8 mouse cellular contexts compared by ENCODE assay signal in the genomic region with DNA sequence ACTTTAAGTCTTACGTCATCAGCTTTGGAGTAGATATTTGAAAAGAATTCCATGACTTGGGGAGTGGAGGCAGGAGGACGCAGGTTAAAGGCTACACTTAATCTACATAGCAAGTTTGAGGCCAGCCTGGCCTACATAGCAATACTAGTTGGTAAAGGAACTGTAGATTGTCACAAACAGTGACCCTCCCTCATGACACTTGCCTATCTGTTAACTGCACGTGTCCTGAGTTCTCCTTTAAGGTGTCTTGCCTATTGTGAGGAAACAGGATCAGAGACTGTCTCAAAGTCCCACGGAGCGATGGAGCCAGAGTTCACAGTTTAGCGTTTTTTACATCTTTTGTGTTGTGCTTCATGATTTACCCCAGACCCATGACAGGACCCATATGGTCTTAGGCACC. TPM values are rescaled to one million over a fixed set of nuclear protein-coding genes. Genes with fewer than 3 reads are reported as not detected.
DNase-seq lines count a peak whose midpoint lies in the region; ATAC-seq and TF ChIP-seq lines count a peak whose summit lies in the region.

No protein-coding gene starts in this region.

- intact Hi-C loops in heart, postnatal 36 days (cut with DNase I): no loop called here

- no peaks in the 10 kb centered on the region for H3K9me3 ChIP-seq in heart, postnatal 0 days (replicated peaks; ENCODE audit: control insufficient read depth, low read length)
- H3K9me3 ChIP-seq in hindbrain, embryonic 16.5 days (ENCODE audit: control insufficient read depth, low read length): no peaks in the 10 kb centered on the region
- no peaks in the 10 kb centered on the region for H3K9me3 ChIP-seq in midbrain, embryonic 12.5 days

- ATAC-seq in heart, postnatal 0 days (ENCODE audit: insufficient read depth, low read depth): no peak
- no peak for ATAC-seq in hindbrain, embryonic 16.5 days
- no peak for ATAC-seq in midbrain, embryonic 12.5 days (ENCODE audit: low FRiP score, low read depth)

- H3K27me3 ChIP-seq in heart, postnatal 0 days (ENCODE audit: control insufficient read depth, insufficient read depth, low read length): no peaks in the 10 kb centered on the region
- no peaks in the 10 kb centered on the region for H3K27me3 ChIP-seq in hindbrain, embryonic 16.5 days (replicated peaks; ENCODE audit: control insufficient read depth, insufficient read depth, low read length)
- no peaks in the 10 kb centered on the region for H3K27me3 ChIP-seq in midbrain, embryonic 12.5 days

- no peak for TF ChIP-seq POLR2A in bone marrow macrophage, adult 2 months (IDR thresholded peaks at IDR 0.05; ENCODE audit: borderline replicate concordance, low read depth, low read length)

- no peak overlapping the region for H3K27ac ChIP-seq in heart, postnatal 0 days (ENCODE audit: low read depth)
- no peak overlapping the region for H3K27ac ChIP-seq in bone marrow macrophage, adult 2 months (ENCODE audit: insufficient read depth, low read depth, low read length)
- H3K27ac ChIP-seq in hindbrain, embryonic 16.5 days (ENCODE audit: low read depth, low read length): no peak overlapping the region
- H3K27ac ChIP-seq in midbrain, embryonic 12.5 days (replicated peaks): no peak overlapping the region

- TF ChIP-seq EP300 in heart, postnatal 0 days (IDR thresholded peaks at IDR 0.05; ENCODE audit: low read depth): no peak

- peak overlapping the region; percentile 62 for H3K4me3 ChIP-seq in heart, postnatal 0 days (ENCODE audit: low read depth, low read length)
- H3K4me3 ChIP-seq in bone marrow macrophage, adult 2 months (ENCODE audit: insufficient read depth, low read length): peak overlapping the region; percentile 91; the same call in 1 of the 2 replicates
- H3K4me3 ChIP-seq in hindbrain, embryonic 16.5 days (ENCODE audit: low read length): peak overlapping the region; percentile 59
- H3K4me3 ChIP-seq in midbrain, embryonic 12.5 days: peak overlapping the region; percentile 56; the same call in 1 of the 2 replicates

- 0 out of 2 replicates have a peak, but pooled peaks cover 5% of the 10 kb centered on the region for H3K4me1 ChIP-seq in heart, postnatal 0 days (ENCODE audit: control insufficient read depth, insufficient read depth)
- H3K4me1 ChIP-seq in bone marrow macrophage, adult 2 months (ENCODE audit: control insufficient read depth, insufficient read depth, low read length): peaks cover 6% of the 10 kb centered on the region
- H3K4me1 ChIP-seq in hindbrain, embryonic 16.5 days (ENCODE audit: control insufficient read depth, insufficient read depth, low read depth, low read length): peaks cover 2% of the 10 kb centered on the region; the same call in 1 of the 2 replicates
- H3K4me1 ChIP-seq in midbrain, embryonic 12.5 days: peaks cover 5% of the 10 kb centered on the region; the same call in 1 of the 2 replicates

- H3K36me3 ChIP-seq in heart, postnatal 0 days (replicated peaks; ENCODE audit: control insufficient read depth, insufficient read depth, low read length): no peaks in the 10 kb centered on the region
- H3K36me3 ChIP-seq in hindbrain, embryonic 16.5 days (ENCODE audit: control insufficient read depth, insufficient read depth, low read length): no peaks in the 10 kb centered on the region
- no peaks in the 10 kb centered on the region for H3K36me3 ChIP-seq in midbrain, embryonic 12.5 days

- 77% methylated on average over 6 of the region's 6 CpGs for WGBS in heart, postnatal 0 days
- 85% methylated on average over 6 of the region's 6 CpGs for WGBS in hindbrain, embryonic 16.5 days
- 84% methylated on average over 6 of the region's 6 CpGs for WGBS in midbrain, embryonic 12.5 days

- TF ChIP-seq CTCF in heart, postnatal 0 days (IDR thresholded peaks at IDR 0.05; ENCODE audit: low read depth): no peak
- TF ChIP-seq CTCF in bone marrow macrophage, adult 2 months (IDR thresholded peaks at IDR 0.05; ENCODE audit: low read depth, low read length): no peak

- peak overlapping the region; percentile 67 for H3K4me2 ChIP-seq in heart, postnatal 0 days (ENCODE audit: low read depth, low read length)
- peak overlapping the region; percentile 64 for H3K4me2 ChIP-seq in hindbrain, embryonic 16.5 days (ENCODE audit: low read length)
- peak overlapping the region; percentile 58 for H3K4me2 ChIP-seq in midbrain, embryonic 12.5 days (replicated peaks)

- DNase-seq in heart, postnatal 0 days (ENCODE audit: low spot score): no peak
- DNase-seq in heart, postnatal 36 days: no peak
- DNase-seq in layer of hippocampus, adult 9-11 months: no peak
- DNase-seq in gastrocnemius, postnatal 10 days: no peak
- DNase-seq in Muller cell, postnatal 12 days (ENCODE audit: inconsistent ontology term): no peak

- peak overlapping the region; percentile 54; the same call in 1 of the 2 replicates for H3K9ac ChIP-seq in heart, postnatal 0 days (replicated peaks; ENCODE audit: low read depth, low read length)
- no peak overlapping the region for H3K9ac ChIP-seq in hindbrain, embryonic 16.5 days (ENCODE audit: low read depth, low read length)
- no peak overlapping the region for H3K9ac ChIP-seq in midbrain, embryonic 12.5 days (replicated peaks)

RNA-seq across cellular contexts. Expression of a gene that starts 0.7 kb away (rescaled TPM):
- 74.5 and 74.6 TPM in 2 replicates for total RNA-seq in heart, postnatal 0 days (2014; rRNA removed; ENCODE audit: low replicate concordance)
- 111 and 117 TPM in 2 replicates for polyA plus RNA-seq in heart, postnatal 0 days (2015; fragmentation: Nextera tagmentation; extraction: Ambion mirVana)
- 100 to 1,000 TPM; 113 to 122 TPM for total RNA-seq in heart, postnatal 36 days (2021)
- 8.4 and 12.3 TPM in 2 replicates for polyA plus RNA-seq in bone marrow macrophage, adult 2 months (2012; ENCODE audit: insufficient read depth, insufficient read length, missing spikeins)
- 15.7 and 21.6 TPM in 2 replicates for polyA plus RNA-seq in hindbrain, embryonic 16.5 days (2015; fragmentation: Nextera tagmentation; extraction: Ambion mirVana)
- 19.4 and 34.6 TPM in 2 replicates for polyA plus RNA-seq in midbrain, embryonic 12.5 days (2016; fragmentation: Nextera tagmentation; extraction: Ambion mirVana)
- total RNA-seq in gastrocnemius, postnatal 10 days (2021): 10 to 100 TPM; 61.4 to 66.2 TPM
